Mouse (Mus musculus): ENCODE measurements around the gene Col4a4.

DNA sequence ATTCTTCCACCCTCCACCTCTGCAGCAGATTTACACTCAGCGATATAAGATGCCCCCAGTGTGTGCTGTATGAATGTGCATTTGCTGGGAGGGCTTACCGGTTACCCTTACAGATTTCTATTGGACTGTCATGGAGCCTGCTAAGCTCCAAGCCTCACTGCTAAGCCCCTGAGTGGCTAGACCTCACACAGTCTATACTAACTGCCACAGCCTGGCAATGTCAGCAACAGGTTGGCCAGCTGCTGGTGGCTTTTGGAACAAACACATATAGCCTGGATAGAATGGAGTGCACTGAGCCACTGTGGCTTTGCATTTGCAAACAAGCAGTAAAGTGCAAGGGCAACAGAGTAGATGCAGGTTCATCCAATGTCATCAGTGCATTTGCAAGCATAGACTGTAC lies 94.7 kb downstream of the Col4a4 start:
- TF ChIP-seq EP300 (IDR thresholded peaks at IDR 0.05; ENCODE audit: low read depth) (no peak), CTCF (IDR thresholded peaks at IDR 0.05; ENCODE audit: low read depth) (no peak)

All from heart, postnatal 0 days (tissue).